Mouse (Mus musculus): ENCODE data around the gene Cd151. TPM values are rescaled to one million over a fixed set of nuclear protein-coding genes. Genes with fewer than 3 reads are reported as not detected.

Gene Cd151
- total and polyA plus RNA-seq, 2 experiments from 2014 or later: 12.4 to 55.8 TPM

DNA sequence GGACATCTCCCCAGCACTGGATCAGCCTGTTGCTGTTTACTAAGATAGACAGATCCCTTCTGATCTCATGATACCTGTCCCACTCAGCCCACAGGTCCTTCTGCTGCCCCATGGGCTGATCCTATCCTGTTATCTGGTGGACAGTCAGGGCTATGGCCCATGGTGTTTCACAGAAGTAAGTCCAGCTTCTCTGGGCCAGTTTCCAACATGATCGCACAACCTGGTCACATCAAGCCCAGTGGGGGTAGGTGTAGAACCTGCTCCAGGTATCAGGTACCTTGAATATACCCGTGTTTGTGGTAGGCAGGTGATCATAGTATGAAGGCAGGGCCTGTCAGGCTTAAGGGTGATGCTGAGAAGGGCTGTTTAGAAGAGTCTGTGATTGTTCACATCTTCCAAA, 28.2 kb downstream of the Cd151 start:
- H3K4me1 ChIP-seq (ENCODE audit: insufficient read depth): no peaks in the 10 kb centered on the region
- H3K36me3 ChIP-seq (ENCODE audit: insufficient read depth): peaks cover 38% of the 10 kb centered on the region
- H3K9me3 ChIP-seq (ENCODE audit: low read length): no peaks in the 10 kb centered on the region
- DNase-seq (no peak), ATAC-seq (no peak)
- H3K4me3 ChIP-seq (ENCODE audit: low read depth, low read length): no peak overlapping the region
- TF ChIP-seq CTCF (IDR thresholded peaks at IDR 0.05; ENCODE audit: low read depth): no peak
- WGBS: 92% methylated on average over 2 of the region's 2 CpGs
- H3K4me2 ChIP-seq (ENCODE audit: low read depth): no peak overlapping the region
- H3K27ac ChIP-seq (ENCODE audit: low read depth, low read length): no peak overlapping the region
- no peak overlapping the region for H3K9ac ChIP-seq
- no peaks in the 10 kb centered on the region for H3K27me3 ChIP-seq (ENCODE audit: insufficient read depth, low read length)

DNA sequence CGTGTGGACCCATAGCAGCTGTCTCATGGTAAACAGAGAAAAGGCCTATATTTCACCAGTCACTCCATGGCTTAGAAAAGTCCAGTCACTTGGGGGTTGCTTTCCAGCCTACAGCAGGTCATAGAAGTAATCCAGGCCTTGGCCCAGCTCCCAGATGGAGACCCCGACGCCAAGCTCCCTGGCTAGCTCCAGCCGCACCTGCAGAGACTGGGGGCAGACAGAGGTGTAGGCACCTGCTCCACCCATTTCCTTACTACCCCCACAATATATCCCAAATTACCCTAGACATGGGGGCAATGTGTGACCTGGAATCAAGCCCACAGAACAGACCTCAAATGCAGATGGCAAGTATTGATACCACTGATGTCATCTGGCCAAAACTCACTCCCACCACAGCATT, 28.7 kb downstream of the Cd151 start:
- Histone ChIP-seq H3K9me3 (ENCODE audit: low read length) (no peaks in the 10 kb centered on the region), H3K9ac (no peak overlapping the region), H3K27me3 (ENCODE audit: insufficient read depth, low read length) (no peaks in the 10 kb centered on the region), H3K4me2 (ENCODE audit: low read depth) (no peak overlapping the region), H3K36me3 (ENCODE audit: insufficient read depth) (peaks cover 38% of the 10 kb centered on the region), H3K4me1 (ENCODE audit: insufficient read depth) (no peaks in the 10 kb centered on the region), H3K4me3 (ENCODE audit: low read depth, low read length) (no peak overlapping the region), H3K27ac (ENCODE audit: low read depth, low read length) (no peak overlapping the region)
- ATAC-seq (no peak), DNase-seq (no peak)
- 86% methylated on average over 4 of the region's 4 CpGs for WGBS
- no peak for TF ChIP-seq CTCF (IDR thresholded peaks at IDR 0.05; ENCODE audit: low read depth)

DNA sequence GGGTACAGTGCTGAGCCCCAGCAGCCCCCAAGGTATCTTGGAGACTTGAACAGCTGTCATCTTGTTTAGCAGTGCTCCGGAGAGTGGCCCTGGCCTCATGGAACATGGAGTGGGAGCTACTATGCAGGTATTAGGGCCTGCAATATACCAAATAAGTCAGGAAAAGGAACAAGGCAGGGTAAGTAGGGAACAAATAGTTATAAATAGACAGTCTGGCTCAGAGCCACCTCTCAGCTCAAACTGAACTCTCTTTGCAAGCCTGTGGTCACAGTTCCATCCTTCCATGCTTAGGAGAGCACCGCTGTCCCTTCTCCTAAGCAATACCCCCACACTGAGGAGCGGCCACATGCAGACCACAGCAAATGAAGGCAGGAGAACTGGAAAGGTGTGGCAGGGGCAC, 30.4 kb downstream of the Cd151 start:
- ATAC-seq (no peak), DNase-seq (no peak)
- 96% methylated on average over 3 of the region's 3 CpGs for WGBS
- Histone ChIP-seq H3K36me3 (ENCODE audit: insufficient read depth) (peaks cover 28% of the 10 kb centered on the region), H3K4me1 (ENCODE audit: insufficient read depth) (no peaks in the 10 kb centered on the region), H3K4me3 (ENCODE audit: low read depth, low read length) (no peak overlapping the region), H3K27ac (ENCODE audit: low read depth, low read length) (no peak overlapping the region), H3K27me3 (ENCODE audit: insufficient read depth, low read length) (no peaks in the 10 kb centered on the region), H3K9ac (no peak overlapping the region), H3K4me2 (ENCODE audit: low read depth) (no peak overlapping the region), H3K9me3 (ENCODE audit: low read length) (no peaks in the 10 kb centered on the region)
- TF ChIP-seq CTCF (IDR thresholded peaks at IDR 0.05; ENCODE audit: low read depth): no peak

DNA sequence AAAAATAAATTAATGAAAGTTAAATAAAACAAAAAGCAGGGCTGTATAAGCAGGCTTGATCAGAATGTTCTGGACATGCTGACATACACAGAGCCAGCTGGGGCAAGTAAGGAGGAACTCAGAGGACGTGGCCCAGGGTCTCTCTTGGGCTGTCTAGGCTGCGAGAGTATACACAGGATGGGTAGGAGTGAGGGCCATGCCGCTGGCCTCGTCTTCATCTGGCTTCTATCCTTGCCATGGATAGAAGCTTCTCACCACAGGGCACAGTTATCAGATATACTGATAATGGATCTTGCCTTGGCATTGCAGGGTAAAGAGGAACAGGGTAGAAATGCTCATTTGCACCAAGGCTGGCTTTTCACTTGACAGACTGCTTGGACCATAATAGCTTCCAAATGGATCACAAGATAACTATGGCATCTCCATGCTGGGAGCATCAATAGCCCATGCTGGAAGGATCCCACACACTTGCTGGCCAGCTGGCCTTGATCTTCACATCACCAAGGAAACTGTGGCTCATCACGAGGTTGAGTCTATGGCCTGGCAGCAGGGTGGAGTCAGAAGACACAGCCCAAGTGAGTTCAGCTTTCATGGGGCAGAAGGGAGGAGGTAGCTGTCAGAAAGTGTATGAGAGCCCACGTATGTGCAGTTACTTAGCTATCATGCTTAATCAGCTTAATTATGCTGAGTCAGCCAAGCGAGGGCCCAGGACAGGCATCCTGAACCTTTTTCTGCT, 34.8 kb downstream of the Cd151 start:
- Histone ChIP-seq H3K4me3 (ENCODE audit: low read depth, low read length) (no peak overlapping the region), H3K4me2 (ENCODE audit: low read depth) (no peak overlapping the region), H3K27ac (ENCODE audit: low read depth, low read length) (no peak overlapping the region), H3K4me1 (ENCODE audit: insufficient read depth) (no peaks in the 10 kb centered on the region), H3K9ac (no peak overlapping the region), H3K9me3 (ENCODE audit: low read length) (no peaks in the 10 kb centered on the region), H3K36me3 (ENCODE audit: insufficient read depth) (peaks cover 8% of the 10 kb centered on the region; the same call in 1 of the 2 replicates), H3K27me3 (ENCODE audit: insufficient read depth, low read length) (no peaks in the 10 kb centered on the region)
- DNase-seq: no peak
- ATAC-seq: no peak
- 83% methylated on average over 7 of the region's 7 CpGs for WGBS
- TF ChIP-seq CTCF (IDR thresholded peaks at IDR 0.05; ENCODE audit: low read depth): no peak

DNA sequence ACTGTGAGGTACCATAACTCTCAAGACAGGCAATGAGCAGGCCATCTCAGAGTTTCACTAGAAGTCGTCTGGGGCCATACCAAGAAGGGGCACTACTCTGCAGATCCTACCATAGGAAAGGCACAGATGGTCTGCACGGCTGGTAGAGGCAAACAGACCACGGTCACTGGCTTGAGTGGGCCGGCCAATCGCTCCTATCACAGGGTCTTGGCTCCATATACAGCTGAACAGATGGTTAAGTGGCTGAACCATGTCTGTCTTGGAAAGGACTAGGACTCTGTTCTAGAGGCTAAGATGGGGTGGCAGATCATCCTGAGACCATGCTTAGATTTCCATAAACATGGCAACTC, 35.3 kb downstream of the Cd151 start:
- peaks cover 8% of the 10 kb centered on the region; the same call in 1 of the 2 replicates for H3K36me3 ChIP-seq (ENCODE audit: insufficient read depth)
- DNase-seq (no peak), ATAC-seq (no peak)
- H3K27ac ChIP-seq (ENCODE audit: low read depth, low read length): no peak overlapping the region
- H3K9ac ChIP-seq: no peak overlapping the region
- no peak overlapping the region for H3K4me3 ChIP-seq (ENCODE audit: low read depth, low read length)
- no peak overlapping the region for H3K4me2 ChIP-seq (ENCODE audit: low read depth)
- WGBS: 88% methylated on average over 5 of the region's 5 CpGs
- TF ChIP-seq CTCF (IDR thresholded peaks at IDR 0.05; ENCODE audit: low read depth): no peak
- no peaks in the 10 kb centered on the region for H3K27me3 ChIP-seq (ENCODE audit: insufficient read depth, low read length)
- no peaks in the 10 kb centered on the region for H3K4me1 ChIP-seq (ENCODE audit: insufficient read depth)
- no peaks in the 10 kb centered on the region for H3K9me3 ChIP-seq (ENCODE audit: low read length)

DNA sequence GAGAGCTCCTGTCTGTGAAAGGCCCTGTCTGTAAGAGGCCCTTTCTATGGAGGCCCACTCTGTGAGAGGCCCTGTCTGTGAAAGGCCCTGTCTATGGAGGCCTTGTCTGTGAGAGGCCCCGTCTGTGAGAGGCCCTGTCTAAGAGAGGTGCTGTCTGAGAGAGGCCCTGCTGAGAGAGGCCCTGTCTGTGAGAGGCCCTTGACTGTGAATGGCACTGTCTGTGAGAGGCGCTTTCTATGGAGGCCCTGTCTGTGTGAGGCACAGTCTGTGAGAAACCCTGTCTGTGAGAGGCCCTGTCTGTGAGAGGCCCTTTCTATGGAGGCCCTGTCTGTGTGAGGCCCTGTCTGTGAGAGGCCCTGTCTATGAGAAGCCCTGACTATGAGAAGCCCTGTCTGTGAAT, 39.1 kb downstream of the Cd151 start:
- no peak for ATAC-seq
- no peak overlapping the region for H3K27ac ChIP-seq (ENCODE audit: low read depth, low read length)
- no peak overlapping the region for H3K9ac ChIP-seq
- H3K27me3 ChIP-seq (ENCODE audit: insufficient read depth, low read length): no peaks in the 10 kb centered on the region
- H3K36me3 ChIP-seq (ENCODE audit: insufficient read depth): peaks cover 12% of the 10 kb centered on the region; the same call in 1 of the 2 replicates
- no peaks in the 10 kb centered on the region for H3K4me1 ChIP-seq (ENCODE audit: insufficient read depth)
- TF ChIP-seq CTCF (IDR thresholded peaks at IDR 0.05; ENCODE audit: low read depth): no peak
- no peak for DNase-seq
- no peaks in the 10 kb centered on the region for H3K9me3 ChIP-seq (ENCODE audit: low read length)
- no peak overlapping the region for H3K4me3 ChIP-seq (ENCODE audit: low read depth, low read length)
- 69% methylated on average over 2 of the region's 2 CpGs for WGBS
- no peak overlapping the region for H3K4me2 ChIP-seq (ENCODE audit: low read depth)

DNA sequence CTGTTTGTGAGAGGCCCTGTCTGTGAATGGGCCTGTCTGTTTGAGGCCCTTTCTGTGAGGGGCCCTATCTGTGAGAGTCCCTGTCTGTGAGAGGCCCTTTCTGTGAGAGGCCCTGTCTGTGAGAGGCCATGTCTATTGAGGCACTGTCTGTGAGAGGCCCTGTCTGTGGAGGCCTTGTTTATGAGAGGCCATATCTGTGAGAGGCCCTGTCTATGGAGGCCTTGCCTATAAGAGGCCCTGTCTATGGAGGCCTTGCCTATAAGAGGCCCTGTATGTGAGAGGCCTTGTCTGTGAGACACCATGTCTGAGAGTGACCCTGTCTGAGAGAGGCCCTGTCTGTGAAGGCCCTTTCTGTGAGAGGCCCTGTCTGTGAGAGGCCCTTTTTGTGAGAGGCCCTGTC, 41.0 kb downstream of the Cd151 start:
- no peaks in the 10 kb centered on the region for H3K4me1 ChIP-seq (ENCODE audit: insufficient read depth)
- H3K27ac ChIP-seq (ENCODE audit: low read depth, low read length): no peak overlapping the region
- H3K36me3 ChIP-seq (ENCODE audit: insufficient read depth): peaks cover 21% of the 10 kb centered on the region; the same call in 1 of the 2 replicates
- DNase-seq: no peak
- no peaks in the 10 kb centered on the region for H3K9me3 ChIP-seq (ENCODE audit: low read length)
- no peak overlapping the region for H3K9ac ChIP-seq
- H3K4me3 ChIP-seq (ENCODE audit: low read depth, low read length): no peak overlapping the region
- ATAC-seq: no peak
- no peak for TF ChIP-seq CTCF (IDR thresholded peaks at IDR 0.05; ENCODE audit: low read depth)
- no peak overlapping the region for H3K4me2 ChIP-seq (ENCODE audit: low read depth)
- no peaks in the 10 kb centered on the region for H3K27me3 ChIP-seq (ENCODE audit: insufficient read depth, low read length)
